In genomic region chr4:108619165-108619564, GRCm38 (mm10) we compare ENCODE assay signal across 8 mouse cellular contexts. TPM values are rescaled to one million over a fixed set of nuclear protein-coding genes. Genes with fewer than 3 reads are reported as not detected.
A peak's percentile ranks its signal among the peaks of the same experiment; 100 is the strongest.
DNase-seq lines count a peak whose midpoint lies in the region; ATAC-seq and TF ChIP-seq lines count a peak whose summit lies in the region.

No protein-coding gene starts in this region.

- H3K4me1 ChIP-seq in heart, embryonic 13.5 days, result peaks cover 16% of the 10 kb centered on the region
- peaks cover 30% of the 10 kb centered on the region for H3K4me1 ChIP-seq in E14TG2a.4 (replicated peaks; ENCODE audit: low read depth, low read length)
- H3K4me1 ChIP-seq in embryonic facial prominence, embryonic 13.5 days, result peaks cover 16% of the 10 kb centered on the region
- H3K4me1 ChIP-seq in hindbrain, embryonic 15.5 days (replicated peaks), result peaks cover 19% of the 10 kb centered on the region
- H3K4me1 ChIP-seq in lung, postnatal 0 days (ENCODE audit: insufficient read depth, low read depth, low read length), result peaks cover 9% of the 10 kb centered on the region; the same call in 1 of the 2 replicates

- no peak for DNase-seq in heart, adult 18-20 months
- peak; percentile 36 for DNase-seq in lung, postnatal 0 days (ENCODE audit: low spot score)
- DNase-seq in splenic B cell, adult 2 months (ENCODE audit: low read depth, low spot score), result peak; percentile 38
- no peak for DNase-seq in adrenal gland, adult 18-20 months (ENCODE audit: low spot score in 2 of 2)

- H3K9me3 ChIP-seq in heart, embryonic 13.5 days, result no peaks in the 10 kb centered on the region
- no peaks in the 10 kb centered on the region for H3K9me3 ChIP-seq in E14TG2a.4 (ENCODE audit: low read length)
- H3K9me3 ChIP-seq in embryonic facial prominence, embryonic 13.5 days, result no peaks in the 10 kb centered on the region
- H3K9me3 ChIP-seq in hindbrain, embryonic 15.5 days, result no peaks in the 10 kb centered on the region
- no peaks in the 10 kb centered on the region for H3K9me3 ChIP-seq in lung, postnatal 0 days (ENCODE audit: low read length)

- H3K27ac ChIP-seq in heart, embryonic 13.5 days (replicated peaks), result peak overlapping the region; percentile 85
- H3K27ac ChIP-seq in embryonic facial prominence, embryonic 13.5 days, result peak overlapping the region; percentile 95
- H3K27ac ChIP-seq in hindbrain, embryonic 15.5 days (replicated peaks), result peak overlapping the region; percentile 93
- H3K27ac ChIP-seq in lung, postnatal 0 days (ENCODE audit: low read length), result peak overlapping the region; percentile 70

- H3K36me3 ChIP-seq in heart, embryonic 13.5 days, result peaks cover 22% of the 10 kb centered on the region
- peaks cover 60% of the 10 kb centered on the region for H3K36me3 ChIP-seq in E14TG2a.4 (ENCODE audit: insufficient read depth, low read length)
- H3K36me3 ChIP-seq in embryonic facial prominence, embryonic 13.5 days, result peaks cover 13% of the 10 kb centered on the region
- H3K36me3 ChIP-seq in hindbrain, embryonic 15.5 days, result no peaks in the 10 kb centered on the region
- H3K36me3 ChIP-seq in lung, postnatal 0 days (ENCODE audit: insufficient read depth, low read length), result no peaks in the 10 kb centered on the region
- H3K36me3 ChIP-seq in splenic B cell, adult 2 months (ENCODE audit: control insufficient read depth, insufficient read depth, low read length, poor library complexity, severe bottlenecking), result no peaks in the 10 kb centered on the region

- peak overlapping the region; percentile 89 for H3K4me3 ChIP-seq in heart, embryonic 13.5 days
- peak overlapping the region; percentile 95 for H3K4me3 ChIP-seq in E14TG2a.4 (replicated peaks; ENCODE audit: low read length)
- H3K4me3 ChIP-seq in embryonic facial prominence, embryonic 13.5 days, result peak overlapping the region; percentile 71
- peak overlapping the region; percentile 63 for H3K4me3 ChIP-seq in hindbrain, embryonic 15.5 days
- peak overlapping the region; percentile 80 for H3K4me3 ChIP-seq in lung, postnatal 0 days (ENCODE audit: low read depth, low read length)

- H3K9ac ChIP-seq in heart, embryonic 13.5 days, result peak overlapping the region; percentile 94
- H3K9ac ChIP-seq in embryonic facial prominence, embryonic 13.5 days, result peak overlapping the region; percentile 88
- peak overlapping the region; percentile 80 for H3K9ac ChIP-seq in hindbrain, embryonic 15.5 days
- H3K9ac ChIP-seq in lung, postnatal 0 days (replicated peaks; ENCODE audit: low read depth), result peak overlapping the region; percentile 76

- peak overlapping the region; percentile 71 for H3K4me2 ChIP-seq in heart, embryonic 13.5 days
- peak overlapping the region; percentile 76 for H3K4me2 ChIP-seq in embryonic facial prominence, embryonic 13.5 days
- H3K4me2 ChIP-seq in hindbrain, embryonic 15.5 days, result peak overlapping the region; percentile 73
- H3K4me2 ChIP-seq in lung, postnatal 0 days (replicated peaks; ENCODE audit: low read depth, low read length), result peak overlapping the region; percentile 85

- WGBS in heart, embryonic 13.5 days, result 1% methylated on average over 10 of the region's 10 CpGs
- under 1% methylated on average over 10 of the region's 10 CpGs for WGBS in embryonic facial prominence, embryonic 13.5 days
- 2% methylated on average over 10 of the region's 10 CpGs for WGBS in hindbrain, embryonic 15.5 days
- under 1% methylated on average over 10 of the region's 10 CpGs for WGBS in lung, postnatal 0 days

- no peak for ATAC-seq in heart, embryonic 13.5 days (ENCODE audit: extremely low read depth, insufficient number of reproducible peaks, low FRiP score, low TSS enrichment)
- ATAC-seq in embryonic facial prominence, embryonic 13.5 days (ENCODE audit: insufficient number of reproducible peaks, insufficient read depth, low FRiP score, low TSS enrichment, low read depth), result peak; percentile 33
- peak; percentile 62 for ATAC-seq in hindbrain, embryonic 15.5 days (ENCODE audit: low FRiP score, low read depth)
- ATAC-seq in lung, postnatal 0 days, result peak; percentile 1; the same call in 1 of the 2 replicates

- H3K27me3 ChIP-seq in heart, embryonic 13.5 days (replicated peaks), result no peaks in the 10 kb centered on the region
- H3K27me3 ChIP-seq in E14TG2a.4 (ENCODE audit: insufficient read depth, low read length), result no peaks in the 10 kb centered on the region
- no peaks in the 10 kb centered on the region for H3K27me3 ChIP-seq in embryonic facial prominence, embryonic 13.5 days
- H3K27me3 ChIP-seq in hindbrain, embryonic 15.5 days, result no peaks in the 10 kb centered on the region
- no peaks in the 10 kb centered on the region for H3K27me3 ChIP-seq in lung, postnatal 0 days (replicated peaks; ENCODE audit: insufficient read depth, low read length)
- H3K27me3 ChIP-seq in splenic B cell, adult 2 months (ENCODE audit: control insufficient read depth, insufficient read depth, low read length, poor library complexity, severe bottlenecking), result no peaks in the 10 kb centered on the region

- TF ChIP-seq EP300 in lung, postnatal 0 days (IDR thresholded peaks at IDR 0.05), result no peak

- no peak for TF ChIP-seq CTCF in E14TG2a.4 (conservative IDR thresholded peaks at IDR 0.05; ENCODE audit: low read length)
- no peak for TF ChIP-seq CTCF in lung, postnatal 0 days (IDR thresholded peaks at IDR 0.05)

RNA-seq across cellular contexts. Expression of gene Cc2d1b, which starts 0.6 kb away (rescaled TPM):
- polyA plus RNA-seq in heart, embryonic 13.5 days (2015; fragmentation: Nextera tagmentation; extraction: Ambion mirVana), result 14.7 and 15.3 TPM in 2 replicates
- 10 to 100 TPM; 13.0 to 15.4 TPM for total RNA-seq in heart, adult 18-20 months (2021)
- polyA plus RNA-seq in embryonic facial prominence, embryonic 13.5 days (2015; fragmentation: Nextera tagmentation; extraction: Ambion mirVana), result 34.5 and 37.2 TPM in 2 replicates
- 19.5 and 20.3 TPM in 2 replicates for polyA plus RNA-seq in hindbrain, embryonic 15.5 days (2015; fragmentation: Nextera tagmentation; extraction: Ambion mirVana)
- 21.3 and 22.4 TPM in 2 replicates for polyA plus RNA-seq in lung, postnatal 0 days (2015; fragmentation: Nextera tagmentation; extraction: Ambion mirVana)
- 10 to 100 TPM; 33.4 to 44.0 TPM for total RNA-seq in adrenal gland, adult 18-20 months (2021)

RNA-seq across cellular contexts. Expression of gene Orc1, which starts 39.9 kb away (rescaled TPM):
- 5.1 and 6.6 TPM in 2 replicates for polyA plus RNA-seq in heart, embryonic 13.5 days (2015; fragmentation: Nextera tagmentation; extraction: Ambion mirVana)
- under 1 TPM in 1 of 2 experiments, not detected in 1; 0.10 TPM for total RNA-seq in heart, adult 18-20 months (2021)
- 12.3 and 12.7 TPM in 2 replicates for polyA plus RNA-seq in embryonic facial prominence, embryonic 13.5 days (2015; fragmentation: Nextera tagmentation; extraction: Ambion mirVana)
- polyA plus RNA-seq in hindbrain, embryonic 15.5 days (2015; fragmentation: Nextera tagmentation; extraction: Ambion mirVana), result 1.6 and 2.9 TPM in 2 replicates
- 0.83 and 1.0 TPM in 2 replicates for polyA plus RNA-seq in lung, postnatal 0 days (2015; fragmentation: Nextera tagmentation; extraction: Ambion mirVana)
- total RNA-seq in adrenal gland, adult 18-20 months (2021), result under 1 TPM; 0.10 to 0.29 TPM

RNA-seq across cellular contexts. Expression of gene Prpf38a, which starts 40.0 kb away (rescaled TPM):
- 56.9 and 63.9 TPM in 2 replicates for polyA plus RNA-seq in heart, embryonic 13.5 days (2015; fragmentation: Nextera tagmentation; extraction: Ambion mirVana)
- total RNA-seq in heart, adult 18-20 months (2021), result 10 to 100 TPM; 15.5 to 15.8 TPM
- polyA plus RNA-seq in embryonic facial prominence, embryonic 13.5 days (2015; fragmentation: Nextera tagmentation; extraction: Ambion mirVana), result 99.5 and 101 TPM in 2 replicates
- 74.4 and 77.3 TPM in 2 replicates for polyA plus RNA-seq in hindbrain, embryonic 15.5 days (2015; fragmentation: Nextera tagmentation; extraction: Ambion mirVana)
- polyA plus RNA-seq in lung, postnatal 0 days (2015; fragmentation: Nextera tagmentation; extraction: Ambion mirVana), result 40.4 and 42.1 TPM in 2 replicates
- total RNA-seq in adrenal gland, adult 18-20 months (2021), result 10 to 100 TPM; 23.4 to 25.9 TPM

Comparison
In these comparisons a context has a peak if more than half of its experiments do, and no peak if none do; other contexts are left out.
1. DNase-seq: peak in lung, postnatal 0 days (single experiment) and splenic B cell, adult 2 months (single experiment); none in heart, adult 18-20 months (0 of 2) and adrenal gland, adult 18-20 months (0 of 2).
2. Peak in every context shown above with its lines, with median percentiles within 50 percentile points of each other: H3K27ac ChIP-seq, H3K4me2 ChIP-seq, H3K4me3 ChIP-seq and H3K9ac ChIP-seq.